Mouse (Mus musculus): Measurements from ENCODE around the gene Dusp10. TPM values are rescaled to one million over a fixed set of nuclear protein-coding genes. Genes with fewer than 3 reads are reported as not detected.

Gene Dusp10
- polyA plus RNA-seq, 1 experiment from 2014 or later = 13.0 TPM

DNA sequence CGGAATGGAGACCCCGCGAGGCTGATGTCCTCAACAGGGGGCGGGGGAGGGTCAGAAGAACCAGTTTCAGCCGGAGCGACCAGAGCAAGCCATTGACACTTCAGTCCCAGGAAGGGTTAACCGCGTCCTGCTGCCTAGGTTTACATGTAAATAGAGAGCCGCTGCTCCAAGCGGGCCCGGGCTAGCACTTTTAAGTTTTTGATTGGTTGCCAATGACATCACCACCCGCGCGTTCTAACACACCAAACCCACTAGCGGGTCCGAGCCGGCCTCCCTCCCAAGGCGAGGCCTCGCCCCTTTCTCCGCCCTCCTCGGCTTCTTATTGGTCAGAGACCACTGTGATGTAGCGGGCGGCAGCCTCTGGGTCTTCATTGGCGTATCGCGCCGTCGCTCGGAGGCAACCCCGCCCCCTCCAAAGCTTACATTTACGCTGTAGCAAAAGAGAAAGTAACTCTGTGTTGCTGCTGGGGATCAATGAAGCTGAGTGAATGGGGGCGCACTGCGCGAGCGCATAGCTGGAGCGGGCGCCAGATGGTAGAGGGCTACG is 21.0 kb downstream of the Dusp10 start, which contains the start of gene 1700056E22Rik:
Gene 1700056E22Rik (minus strand): TSS at position 291 of the 547 bp plus-strand sequence.
- Histone ChIP-seq H3K4me1 (replicated peaks; ENCODE audit: control insufficient read depth, insufficient read depth, low read length) (peaks cover 11% of the 10 kb centered on the region; the same call in 1 of the 2 replicates), H3K4me2 (ENCODE audit: low read length) (peak within 1 kb of the TSS; percentile 71), H3K36me3 (ENCODE audit: control insufficient read depth, insufficient read depth, low read length) (peaks cover 14% of the 10 kb centered on the region; the same call in 1 of the 2 replicates), H3K9me3 (ENCODE audit: control insufficient read depth, low read length) (no peaks in the 10 kb centered on the region), H3K4me3 (ENCODE audit: low read depth, low read length) (peak within 1 kb of the TSS; percentile 70), H3K27ac (ENCODE audit: low read depth) (peak within 1 kb of the TSS; percentile 98), H3K9ac (ENCODE audit: low read length) (peak within 1 kb of the TSS; percentile 88), H3K27me3 (replicated peaks; ENCODE audit: control insufficient read depth, insufficient read depth, low read length) (no peaks in the 10 kb centered on the region)
- DNase-seq (ENCODE audit: low spot score) (peak; percentile 98), ATAC-seq (replicated peaks; ENCODE audit: low FRiP score, low TSS enrichment, low read depth) (peak; percentile 98)
- 0% methylated on average over 38 of the region's 38 CpGs for WGBS

DNA sequence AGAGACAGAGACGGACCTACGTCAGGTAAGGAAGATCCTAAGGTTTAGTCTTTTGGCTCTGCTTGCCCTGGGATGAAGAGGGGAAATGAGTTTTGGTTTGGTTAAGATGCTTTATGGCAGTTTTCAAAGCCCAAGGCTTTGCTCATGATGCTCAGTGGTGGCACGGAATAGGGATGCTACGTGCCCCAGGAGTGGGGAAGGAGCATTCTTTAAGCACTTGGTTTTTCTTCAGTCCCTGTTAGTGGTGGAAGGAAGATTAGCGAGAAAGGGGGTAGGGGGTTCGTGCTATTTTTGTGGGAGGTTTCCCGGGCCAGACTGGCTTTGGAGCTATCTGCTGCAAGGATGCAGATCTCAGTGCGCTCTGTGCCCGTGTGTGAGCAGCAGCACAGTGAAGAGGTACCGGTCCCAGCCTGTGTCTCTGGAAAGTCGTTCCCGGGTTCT is 21.7 kb downstream of the Dusp10 start:
- under 1% methylated on average over 12 of the region's 12 CpGs for WGBS
- H3K36me3 ChIP-seq (ENCODE audit: control insufficient read depth, insufficient read depth, low read length) = peaks cover 14% of the 10 kb centered on the region; the same call in 1 of the 2 replicates
- peak; percentile 80 for DNase-seq (ENCODE audit: low spot score)
- no peaks in the 10 kb centered on the region for H3K9me3 ChIP-seq (ENCODE audit: control insufficient read depth, low read length)
- H3K9ac ChIP-seq (ENCODE audit: low read length) = peak overlapping the region; percentile 59
- H3K27me3 ChIP-seq (replicated peaks; ENCODE audit: control insufficient read depth, insufficient read depth, low read length) = no peaks in the 10 kb centered on the region
- no peak for ATAC-seq (replicated peaks; ENCODE audit: low FRiP score, low TSS enrichment, low read depth)
- H3K4me1 ChIP-seq (replicated peaks; ENCODE audit: control insufficient read depth, insufficient read depth, low read length) = peaks cover 11% of the 10 kb centered on the region; the same call in 1 of the 2 replicates
- peak overlapping the region; percentile 66 for H3K4me2 ChIP-seq (ENCODE audit: low read length)
- peak overlapping the region; percentile 70 for H3K27ac ChIP-seq (ENCODE audit: low read depth)
- H3K4me3 ChIP-seq (ENCODE audit: low read depth, low read length) = peak overlapping the region; percentile 70

DNA sequence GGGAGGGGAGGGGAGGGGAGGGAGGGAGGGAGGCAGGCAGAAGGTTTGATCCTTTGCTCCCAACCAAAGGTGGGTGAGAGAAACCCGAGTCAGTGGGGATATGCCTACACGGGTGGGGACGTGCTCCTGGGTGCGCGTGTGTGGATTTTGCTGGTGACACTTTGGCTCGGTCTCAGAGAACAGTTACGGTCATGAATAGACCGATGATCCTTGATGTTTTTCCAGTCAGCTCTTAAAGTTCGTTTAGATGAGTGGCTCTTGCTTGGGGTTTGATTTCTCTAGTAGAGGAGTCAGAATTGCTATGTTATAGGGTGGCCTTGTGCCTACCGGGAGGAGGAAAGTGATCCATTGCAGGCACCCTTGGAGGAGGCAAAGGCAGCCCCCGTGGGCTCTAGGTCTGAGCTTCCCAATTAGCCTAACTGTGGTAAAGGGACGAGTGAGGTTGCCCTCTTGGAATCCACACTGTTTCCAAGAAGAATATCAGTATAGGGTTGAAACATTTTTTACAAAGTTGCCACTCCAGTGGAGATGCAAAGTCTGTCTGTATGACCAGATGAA is 22.3 kb downstream of the Dusp10 start:
- DNase-seq (ENCODE audit: low spot score) = peak; percentile 68
- WGBS = 8% methylated on average over 12 of the region's 12 CpGs
- no peak for ATAC-seq (replicated peaks; ENCODE audit: low FRiP score, low TSS enrichment, low read depth)
- Histone ChIP-seq H3K4me3 (ENCODE audit: low read depth, low read length) (peak overlapping the region; percentile 70), H3K27ac (ENCODE audit: low read depth) (no peak overlapping the region; the same call in 1 of the 2 replicates), H3K4me1 (replicated peaks; ENCODE audit: control insufficient read depth, insufficient read depth, low read length) (peaks cover 11% of the 10 kb centered on the region; the same call in 1 of the 2 replicates), H3K4me2 (ENCODE audit: low read length) (peak overlapping the region; percentile 66), H3K36me3 (ENCODE audit: control insufficient read depth, insufficient read depth, low read length) (peaks cover 14% of the 10 kb centered on the region; the same call in 1 of the 2 replicates), H3K9me3 (ENCODE audit: control insufficient read depth, low read length) (no peaks in the 10 kb centered on the region), H3K9ac (ENCODE audit: low read length) (peak overlapping the region; percentile 59), H3K27me3 (replicated peaks; ENCODE audit: control insufficient read depth, insufficient read depth, low read length) (no peaks in the 10 kb centered on the region)

DNA sequence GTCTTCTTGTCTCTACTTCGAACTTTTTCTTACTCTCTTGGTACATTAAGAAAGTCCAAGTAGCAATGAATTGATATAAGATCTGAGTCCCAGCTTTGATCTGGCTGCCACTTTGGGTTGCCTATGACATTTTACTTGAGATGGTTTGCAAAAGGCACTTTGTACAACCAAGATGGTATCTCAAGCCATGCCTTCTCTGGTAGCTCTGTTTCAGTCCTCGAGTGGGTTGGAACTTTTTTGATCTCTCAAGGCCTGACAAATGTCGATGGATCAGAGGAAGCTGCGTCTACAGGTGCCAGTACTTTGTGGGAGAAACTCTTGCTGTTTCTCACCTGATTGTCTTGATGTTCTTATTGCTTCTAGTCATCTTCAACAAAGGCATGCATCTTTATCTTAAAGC is 24.7 kb downstream of the Dusp10 start:
- Histone ChIP-seq H3K4me3 (ENCODE audit: low read depth, low read length) (no peak overlapping the region), H3K4me2 (ENCODE audit: low read length) (no peak overlapping the region), H3K36me3 (ENCODE audit: control insufficient read depth, insufficient read depth, low read length) (peaks cover 14% of the 10 kb centered on the region; the same call in 1 of the 2 replicates), H3K4me1 (replicated peaks; ENCODE audit: control insufficient read depth, insufficient read depth, low read length) (peaks cover 12% of the 10 kb centered on the region; the same call in 1 of the 2 replicates), H3K9me3 (ENCODE audit: control insufficient read depth, low read length) (no peaks in the 10 kb centered on the region), H3K27ac (ENCODE audit: low read depth) (no peak overlapping the region), H3K9ac (ENCODE audit: low read length) (no peak overlapping the region), H3K27me3 (replicated peaks; ENCODE audit: control insufficient read depth, insufficient read depth, low read length) (no peaks in the 10 kb centered on the region)
- 83% methylated on average over 4 of the region's 4 CpGs for WGBS
- ATAC-seq (replicated peaks; ENCODE audit: low FRiP score, low TSS enrichment, low read depth) (no peak), DNase-seq (ENCODE audit: low spot score) (no peak)

DNA sequence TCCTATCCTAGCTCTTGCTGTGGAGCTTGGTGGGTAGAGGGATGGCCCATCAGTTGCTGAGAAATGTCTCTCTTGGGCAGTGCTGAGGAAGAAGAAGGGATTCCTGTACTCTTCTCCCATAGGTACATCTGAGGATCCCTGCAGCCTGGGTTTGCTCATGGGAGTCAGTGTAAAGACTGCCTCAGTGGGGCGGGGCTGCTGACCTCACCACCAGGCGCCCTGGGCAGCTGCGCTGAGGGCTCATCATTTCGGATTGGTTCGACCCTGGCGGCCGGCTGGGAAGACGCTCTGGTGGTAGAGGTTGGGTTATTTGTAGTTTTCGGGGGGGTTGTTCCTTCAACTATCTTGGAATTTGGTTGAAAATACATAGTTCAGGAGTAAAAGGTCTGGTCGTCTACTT is 26.2 kb downstream of the Dusp10 start:
- 91% methylated on average over 10 of the region's 10 CpGs for WGBS

DNA sequence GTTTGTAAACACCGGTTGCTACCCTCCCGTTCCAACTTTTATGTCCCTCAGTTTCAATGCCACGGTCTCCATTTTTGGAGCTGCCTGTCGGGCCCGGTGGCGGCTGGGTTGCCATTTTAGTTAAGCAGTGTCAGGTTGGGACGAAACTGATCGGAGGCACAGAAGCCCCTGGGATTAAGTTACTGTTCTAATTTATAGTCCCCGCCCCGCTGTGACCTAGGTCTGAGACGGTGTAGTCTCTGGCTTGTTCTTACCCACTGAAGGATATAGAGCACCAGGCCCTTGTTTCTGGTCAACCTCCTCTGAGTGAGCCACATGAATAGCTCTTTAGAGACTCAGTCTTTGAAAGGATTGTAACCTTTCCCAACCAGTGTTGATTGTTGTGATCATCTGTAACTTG is 27.1 kb downstream of the Dusp10 start:
- ATAC-seq (replicated peaks; ENCODE audit: low FRiP score, low TSS enrichment, low read depth) = no peak
- H3K27ac ChIP-seq (ENCODE audit: low read depth) = no peak overlapping the region
- WGBS = 88% methylated on average over 11 of the region's 11 CpGs

More for the DNA sequence above, 26.2 kb downstream of the Dusp10 start:
- H3K27me3 ChIP-seq (replicated peaks; ENCODE audit: control insufficient read depth, insufficient read depth, low read length) = no peaks in the 10 kb centered on the region
- no peak overlapping the region for H3K4me2 ChIP-seq (ENCODE audit: low read length)
- ATAC-seq (replicated peaks; ENCODE audit: low FRiP score, low TSS enrichment, low read depth) (no peak), DNase-seq (ENCODE audit: low spot score) (no peak)
- no peak overlapping the region for H3K27ac ChIP-seq (ENCODE audit: low read depth)
- H3K4me1 ChIP-seq (replicated peaks; ENCODE audit: control insufficient read depth, insufficient read depth, low read length) = peaks cover 13% of the 10 kb centered on the region; the same call in 1 of the 2 replicates
- H3K4me3 ChIP-seq (ENCODE audit: low read depth, low read length) = no peak overlapping the region
- H3K9me3 ChIP-seq (ENCODE audit: control insufficient read depth, low read length) = no peaks in the 10 kb centered on the region
- peaks cover 14% of the 10 kb centered on the region; the same call in 1 of the 2 replicates for H3K36me3 ChIP-seq (ENCODE audit: control insufficient read depth, insufficient read depth, low read length)
- no peak overlapping the region for H3K9ac ChIP-seq (ENCODE audit: low read length)

DNA sequence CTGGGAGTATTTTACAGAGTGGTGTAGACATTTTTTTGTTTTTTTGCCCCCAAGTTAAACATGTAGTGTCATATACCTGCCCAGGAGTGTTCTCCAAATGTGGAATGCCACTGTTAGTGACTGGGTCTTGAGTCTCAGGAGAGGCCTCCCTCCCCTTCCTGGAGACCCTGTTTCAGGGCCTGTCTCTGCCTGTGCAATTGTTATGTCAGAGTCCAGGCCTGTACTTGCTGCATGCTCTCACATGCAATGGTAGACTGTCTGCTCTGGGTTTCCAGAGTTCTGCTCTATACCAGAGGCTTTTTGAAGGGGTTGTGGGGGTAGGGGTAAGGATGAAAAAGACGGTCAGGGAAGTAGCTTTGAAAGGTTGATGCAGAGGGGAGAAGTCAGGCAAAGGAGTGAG is 27.8 kb downstream of the Dusp10 start:
- DNase-seq (ENCODE audit: low spot score) = no peak
- H3K27ac ChIP-seq (ENCODE audit: low read depth) = peak overlapping the region; percentile 77; the same call in 1 of the 2 replicates
- H3K4me1 ChIP-seq (replicated peaks; ENCODE audit: control insufficient read depth, insufficient read depth, low read length) = peaks cover 13% of the 10 kb centered on the region; the same call in 1 of the 2 replicates
- no peaks in the 10 kb centered on the region for H3K27me3 ChIP-seq (replicated peaks; ENCODE audit: control insufficient read depth, insufficient read depth, low read length)
- no peak for ATAC-seq (replicated peaks; ENCODE audit: low FRiP score, low TSS enrichment, low read depth)
- no peak overlapping the region for H3K4me3 ChIP-seq (ENCODE audit: low read depth, low read length)
- WGBS = 51% methylated on average over 1 of the region's 1 CpGs
- peak overlapping the region; percentile 2; the same call in 1 of the 2 replicates for H3K4me2 ChIP-seq (ENCODE audit: low read length)
- H3K9ac ChIP-seq (ENCODE audit: low read length) = no peak overlapping the region
- no peaks in the 10 kb centered on the region for H3K9me3 ChIP-seq (ENCODE audit: control insufficient read depth, low read length)
- H3K36me3 ChIP-seq (ENCODE audit: control insufficient read depth, insufficient read depth, low read length) = peaks cover 14% of the 10 kb centered on the region; the same call in 1 of the 2 replicates

More for the DNA sequence above, 27.1 kb downstream of the Dusp10 start:
- no peaks in the 10 kb centered on the region for H3K9me3 ChIP-seq (ENCODE audit: control insufficient read depth, low read length)
- H3K36me3 ChIP-seq (ENCODE audit: control insufficient read depth, insufficient read depth, low read length) = peaks cover 14% of the 10 kb centered on the region; the same call in 1 of the 2 replicates
- H3K4me1 ChIP-seq (replicated peaks; ENCODE audit: control insufficient read depth, insufficient read depth, low read length) = peaks cover 13% of the 10 kb centered on the region; the same call in 1 of the 2 replicates
- H3K27me3 ChIP-seq (replicated peaks; ENCODE audit: control insufficient read depth, insufficient read depth, low read length) = no peaks in the 10 kb centered on the region
- H3K4me2 ChIP-seq (ENCODE audit: low read length) = no peak overlapping the region
- H3K4me3 ChIP-seq (ENCODE audit: low read depth, low read length) = no peak overlapping the region
- H3K9ac ChIP-seq (ENCODE audit: low read length) = no peak overlapping the region
- no peak for DNase-seq (ENCODE audit: low spot score)

DNA sequence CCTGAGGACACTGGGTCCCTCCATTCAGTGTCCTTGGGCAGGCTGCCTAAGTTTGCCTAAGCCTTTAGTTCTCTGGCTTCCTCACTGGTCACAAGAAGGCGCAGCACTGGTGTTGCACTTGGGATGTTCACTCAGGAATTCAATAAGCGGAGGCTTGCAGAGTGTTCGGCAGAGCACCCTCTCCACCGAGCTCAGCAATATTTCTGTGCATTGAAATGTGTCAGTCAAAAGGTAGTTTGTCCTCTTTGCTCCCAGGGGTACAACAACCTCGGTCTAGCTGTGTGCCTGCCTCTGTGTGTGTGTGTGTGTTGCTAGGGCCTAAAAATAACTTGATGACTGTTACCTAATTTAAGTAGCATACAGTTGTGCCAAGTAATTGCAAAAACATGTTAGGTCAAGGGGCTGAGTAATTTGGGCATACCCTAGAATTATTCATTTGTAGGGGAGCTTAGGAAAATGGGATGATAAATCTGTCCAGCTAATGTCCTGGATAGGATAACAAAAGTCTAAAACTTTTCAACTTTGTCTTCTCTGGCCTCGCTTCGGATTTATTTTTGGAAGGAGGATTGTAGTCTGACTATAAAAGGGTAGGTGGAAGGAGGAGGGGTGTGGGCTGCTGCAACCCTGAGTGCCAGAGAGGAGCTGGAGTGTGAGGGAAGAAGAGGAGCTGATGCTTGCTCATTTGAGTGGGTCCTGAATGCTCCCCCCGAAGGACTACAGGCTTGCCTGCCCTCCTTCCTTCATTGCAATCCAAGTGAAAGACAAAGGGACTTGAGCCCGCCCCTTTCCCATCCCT is 28.9 kb downstream of the Dusp10 start:
- peaks cover 11% of the 10 kb centered on the region; the same call in 1 of the 2 replicates for H3K36me3 ChIP-seq (ENCODE audit: control insufficient read depth, insufficient read depth, low read length)
- 51% methylated on average over 9 of the region's 9 CpGs for WGBS
- ATAC-seq (replicated peaks; ENCODE audit: low FRiP score, low TSS enrichment, low read depth) (0 out of 2 replicates have a peak, but pooled peaks have one; percentile 8), DNase-seq (ENCODE audit: low spot score) (no peak)
- peak overlapping the region; percentile 16 for H3K4me2 ChIP-seq (ENCODE audit: low read length)
- H3K4me3 ChIP-seq (ENCODE audit: low read depth, low read length) = 0 out of 2 replicates have a peak overlapping the region, but pooled peaks have one; percentile 2
- H3K4me1 ChIP-seq (replicated peaks; ENCODE audit: control insufficient read depth, insufficient read depth, low read length) = peaks cover 6% of the 10 kb centered on the region; the same call in 1 of the 2 replicates
- H3K9me3 ChIP-seq (ENCODE audit: control insufficient read depth, low read length) = no peaks in the 10 kb centered on the region
- H3K27ac ChIP-seq (ENCODE audit: low read depth) = peak overlapping the region; percentile 77
- H3K9ac ChIP-seq (ENCODE audit: low read length) = peak overlapping the region; percentile 15; the same call in 1 of the 2 replicates
- H3K27me3 ChIP-seq (replicated peaks; ENCODE audit: control insufficient read depth, insufficient read depth, low read length) = no peaks in the 10 kb centered on the region
